Mouse (Mus musculus): ENCODE measurements at regions not wholly inside any gene's neighbourhood (a gene's known extent, or its start where the extent isn't known, plus 50 kb on each side); places are given as distances from the start of the nearest gene placed in this dataset.

GRCm38 (mm10) chr17:15968331-15968730 is 137.5 kb upstream of the Rgmb start:
- Histone ChIP-seq H3K9me3 (no peaks in the 10 kb centered on the region), H3K36me3 (no peaks in the 10 kb centered on the region), H3K4me1 (peaks cover 2% of the 10 kb centered on the region; the same call in 1 of the 2 replicates), H3K27ac (no peak overlapping the region), H3K4me3 (no peak overlapping the region), H3K27me3 (ENCODE audit: insufficient read depth, poor library complexity, severe bottlenecking) (no peaks in the 10 kb centered on the region)
- 64% methylated on average over 5 of the region's 5 CpGs for WGBS
- DNase-seq (ENCODE audit: low spot score), result no peak

DNA sequence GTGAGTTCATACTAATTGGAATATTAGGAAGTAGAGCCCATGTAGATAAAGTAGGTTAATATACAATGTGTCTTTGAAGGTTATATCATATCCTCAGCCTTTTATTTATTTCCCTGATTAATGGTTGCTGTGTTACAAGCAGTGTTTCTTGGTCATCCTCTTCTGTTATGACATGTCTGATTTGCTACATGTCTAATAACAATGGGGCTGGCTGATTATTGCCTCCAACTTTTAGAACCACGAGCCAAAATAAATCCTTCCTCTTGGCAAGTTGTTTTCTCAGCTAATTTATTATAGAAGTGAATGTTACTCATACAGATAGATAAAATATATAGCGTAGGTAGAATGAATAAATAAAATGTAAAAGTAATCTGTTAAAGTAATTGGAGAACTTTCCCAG is 124.8 kb upstream of the Rgmb start:
- Histone ChIP-seq H3K36me3 (no peaks in the 10 kb centered on the region), H3K4me3 (no peak overlapping the region), H3K9me3 (no peaks in the 10 kb centered on the region), H3K27me3 (ENCODE audit: insufficient read depth, poor library complexity, severe bottlenecking) (no peaks in the 10 kb centered on the region), H3K27ac (no peak overlapping the region), H3K4me1 (no peaks in the 10 kb centered on the region)
- no peak for DNase-seq (ENCODE audit: low spot score)
- WGBS, result 78% methylated on average over 2 of the region's 2 CpGs

DNA sequence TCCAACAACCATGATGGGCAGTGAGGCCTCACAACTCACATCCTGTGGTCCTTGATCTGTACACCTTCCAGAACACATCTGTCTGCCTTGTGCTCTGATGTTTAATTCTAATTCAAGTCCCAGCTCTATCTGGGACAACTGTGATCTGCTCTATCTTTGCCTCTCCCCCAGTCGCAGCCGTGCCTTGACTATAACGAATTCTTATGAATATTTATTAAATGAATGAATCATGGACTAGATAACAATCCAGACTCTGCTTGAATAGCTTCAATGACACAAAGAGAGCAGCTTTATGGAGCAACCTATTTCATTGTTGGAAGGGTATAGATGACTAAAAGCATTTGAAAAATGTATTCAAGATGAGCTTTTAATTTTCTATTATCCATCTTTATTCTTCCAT is 120.8 kb upstream of the Rgmb start:
- H3K27ac ChIP-seq, result no peak overlapping the region
- H3K9me3 ChIP-seq, result no peaks in the 10 kb centered on the region
- DNase-seq (ENCODE audit: low spot score), result no peak
- H3K27me3 ChIP-seq (ENCODE audit: insufficient read depth, poor library complexity, severe bottlenecking), result no peaks in the 10 kb centered on the region
- H3K4me1 ChIP-seq, result no peaks in the 10 kb centered on the region
- no peak overlapping the region for H3K4me3 ChIP-seq
- no peaks in the 10 kb centered on the region for H3K36me3 ChIP-seq
- WGBS, result 89% methylated on average over 3 of the region's 3 CpGs

DNA sequence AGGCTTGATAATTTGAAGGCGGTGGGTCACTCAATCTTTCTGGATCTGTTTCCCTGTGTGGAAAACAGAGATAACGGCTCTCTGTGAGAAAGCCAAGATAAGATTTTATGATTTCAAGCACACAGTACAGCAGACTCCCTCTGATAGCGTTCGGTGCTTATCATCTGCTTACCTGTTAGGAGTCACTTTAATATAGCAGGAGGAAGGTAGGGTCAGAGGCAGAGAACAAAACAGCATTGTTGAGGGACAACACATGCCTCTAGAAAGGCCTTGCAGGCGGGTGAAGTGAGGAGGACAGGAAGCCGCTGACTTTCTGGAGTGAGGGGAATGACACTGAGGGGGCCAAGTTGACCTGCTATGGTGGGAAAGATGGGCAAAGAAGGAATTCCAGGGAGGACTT is 118.9 kb upstream of the Rgmb start:
- no peaks in the 10 kb centered on the region for H3K36me3 ChIP-seq
- no peak overlapping the region for H3K27ac ChIP-seq
- H3K4me1 ChIP-seq, result no peaks in the 10 kb centered on the region
- DNase-seq (ENCODE audit: low spot score), result no peak
- no peaks in the 10 kb centered on the region for H3K9me3 ChIP-seq
- no peak overlapping the region for H3K4me3 ChIP-seq
- no peaks in the 10 kb centered on the region for H3K27me3 ChIP-seq (ENCODE audit: insufficient read depth, poor library complexity, severe bottlenecking)
- WGBS, result 44% methylated on average over 6 of the region's 6 CpGs

GRCm38 (mm10) chr17:15942378-15942777 is 111.5 kb upstream of the Rgmb start:
- WGBS, result 71% methylated on average over 4 of the region's 4 CpGs
- Histone ChIP-seq H3K27ac (no peak overlapping the region), H3K36me3 (no peaks in the 10 kb centered on the region), H3K4me3 (no peak overlapping the region), H3K27me3 (ENCODE audit: insufficient read depth, poor library complexity, severe bottlenecking) (no peaks in the 10 kb centered on the region), H3K9me3 (no peaks in the 10 kb centered on the region), H3K4me1 (no peaks in the 10 kb centered on the region)
- DNase-seq (ENCODE audit: low spot score), result no peak

DNA sequence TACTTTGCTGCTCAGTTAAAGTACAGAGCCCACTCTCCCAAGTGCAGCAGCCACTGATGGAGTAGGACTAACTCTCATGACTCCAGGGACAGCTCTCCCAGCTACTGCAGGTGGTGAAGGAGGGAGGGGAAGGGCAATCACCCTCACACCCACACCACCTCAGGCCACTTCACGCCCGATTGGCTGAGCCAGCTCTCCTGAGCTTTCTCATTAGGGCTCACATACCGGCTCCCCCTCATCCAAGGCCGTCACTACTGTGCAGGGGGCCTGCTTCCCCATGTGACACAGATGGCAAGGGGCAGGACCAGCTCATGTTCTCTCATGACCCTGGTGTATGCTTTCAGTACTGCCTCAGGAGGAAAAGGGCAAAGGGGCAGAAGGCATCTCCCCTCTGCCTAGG is 87.8 kb upstream of the Rgmb start:
- 0 out of 2 replicates have a peak, but pooled peaks cover 6% of the 10 kb centered on the region for H3K4me1 ChIP-seq
- H3K4me3 ChIP-seq, result no peak overlapping the region
- H3K9me3 ChIP-seq, result no peaks in the 10 kb centered on the region
- WGBS, result 39% methylated on average over 4 of the region's 4 CpGs
- DNase-seq (ENCODE audit: low spot score), result no peak
- H3K27ac ChIP-seq, result no peak overlapping the region
- no peaks in the 10 kb centered on the region for H3K36me3 ChIP-seq
- H3K27me3 ChIP-seq (ENCODE audit: insufficient read depth, poor library complexity, severe bottlenecking), result no peaks in the 10 kb centered on the region

- WGBS, result 72% methylated on average over 7 of the region's 7 CpGs
- no peak overlapping the region for H3K27ac ChIP-seq
Measured at GRCm38 (mm10) chr17:15898689-15899419, 68.0 kb upstream of the Rgmb start.

DNA sequence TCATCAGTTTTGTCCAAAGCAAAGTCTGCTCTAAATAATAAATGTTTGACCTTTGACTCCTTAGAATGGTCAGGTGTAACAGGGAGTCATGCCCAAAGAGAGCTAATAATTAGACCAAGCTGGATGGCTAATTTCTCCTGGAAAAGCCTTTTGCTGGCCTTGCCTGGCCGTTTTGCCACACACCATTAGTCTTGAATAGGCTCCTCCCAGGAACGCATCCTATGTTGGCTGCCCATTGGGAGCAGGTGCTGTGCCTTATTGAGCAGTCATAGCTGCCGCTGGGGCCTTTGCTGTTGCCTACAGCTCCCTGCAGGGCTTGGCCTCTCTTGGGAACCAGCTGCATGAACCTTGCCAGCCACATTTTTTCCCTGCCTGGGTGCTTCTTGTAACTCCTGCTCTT is 65.1 kb upstream of the Rgmb start:
- Histone ChIP-seq H3K4me1 (no peaks in the 10 kb centered on the region), H3K36me3 (no peaks in the 10 kb centered on the region), H3K27me3 (ENCODE audit: insufficient read depth, poor library complexity, severe bottlenecking) (no peaks in the 10 kb centered on the region), H3K9me3 (no peaks in the 10 kb centered on the region), H3K4me3 (no peak overlapping the region), H3K27ac (no peak overlapping the region)
- WGBS, result 61% methylated on average over 3 of the region's 3 CpGs
- no peak for DNase-seq (ENCODE audit: low spot score)

More at GRCm38 (mm10) chr17:15898689-15899419, 68.0 kb upstream of the Rgmb start:
- Histone ChIP-seq H3K4me1 (no peaks in the 10 kb centered on the region), H3K27me3 (ENCODE audit: insufficient read depth, poor library complexity, severe bottlenecking) (no peaks in the 10 kb centered on the region), H3K9me3 (no peaks in the 10 kb centered on the region), H3K36me3 (no peaks in the 10 kb centered on the region), H3K4me3 (no peak overlapping the region)
- DNase-seq (ENCODE audit: low spot score), result no peak

DNA sequence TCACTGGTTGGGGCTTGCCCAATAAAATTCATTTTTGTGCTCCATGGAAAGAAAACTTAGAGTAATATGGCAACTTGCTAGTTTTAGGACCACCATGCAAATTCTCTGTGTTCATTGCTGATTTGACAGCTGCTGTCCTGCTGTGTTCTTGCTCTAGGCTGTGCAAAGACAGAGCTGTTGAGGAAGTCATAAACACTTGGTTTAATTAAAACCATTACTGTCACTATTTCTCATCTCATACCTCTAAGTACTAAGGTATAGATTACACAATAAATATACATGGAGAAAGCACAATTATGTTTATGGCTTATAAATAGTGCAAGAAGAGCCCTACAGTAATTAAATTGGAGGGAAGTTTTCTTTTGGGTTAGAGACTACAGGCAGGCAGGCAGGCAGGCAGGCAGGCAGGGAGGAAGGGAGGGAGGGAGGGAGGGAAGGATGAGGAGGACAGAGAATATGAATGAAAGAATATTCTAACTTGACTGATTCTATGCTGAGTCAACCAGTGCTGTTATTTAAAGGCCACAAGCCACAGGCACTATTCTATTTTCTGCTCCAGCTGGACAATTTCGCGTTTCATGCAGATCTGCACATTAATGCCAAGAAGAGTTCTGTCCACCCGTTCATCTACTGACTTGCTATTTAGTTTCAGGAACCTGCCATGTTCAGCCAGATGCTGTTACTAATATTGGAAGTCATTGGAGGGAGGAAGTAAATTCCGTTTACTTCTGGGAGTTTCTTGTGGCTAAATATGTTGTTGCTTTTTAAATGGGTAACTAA is 61.2 kb upstream of the Rgmb start:
- DNase-seq (ENCODE audit: low spot score), result no peak
- Histone ChIP-seq H3K36me3 (no peaks in the 10 kb centered on the region), H3K9me3 (no peaks in the 10 kb centered on the region), H3K4me1 (no peaks in the 10 kb centered on the region), H3K27ac (no peak overlapping the region), H3K27me3 (ENCODE audit: insufficient read depth, poor library complexity, severe bottlenecking) (no peaks in the 10 kb centered on the region), H3K4me3 (no peak overlapping the region)
- 78% methylated on average over 4 of the region's 4 CpGs for WGBS

DNA sequence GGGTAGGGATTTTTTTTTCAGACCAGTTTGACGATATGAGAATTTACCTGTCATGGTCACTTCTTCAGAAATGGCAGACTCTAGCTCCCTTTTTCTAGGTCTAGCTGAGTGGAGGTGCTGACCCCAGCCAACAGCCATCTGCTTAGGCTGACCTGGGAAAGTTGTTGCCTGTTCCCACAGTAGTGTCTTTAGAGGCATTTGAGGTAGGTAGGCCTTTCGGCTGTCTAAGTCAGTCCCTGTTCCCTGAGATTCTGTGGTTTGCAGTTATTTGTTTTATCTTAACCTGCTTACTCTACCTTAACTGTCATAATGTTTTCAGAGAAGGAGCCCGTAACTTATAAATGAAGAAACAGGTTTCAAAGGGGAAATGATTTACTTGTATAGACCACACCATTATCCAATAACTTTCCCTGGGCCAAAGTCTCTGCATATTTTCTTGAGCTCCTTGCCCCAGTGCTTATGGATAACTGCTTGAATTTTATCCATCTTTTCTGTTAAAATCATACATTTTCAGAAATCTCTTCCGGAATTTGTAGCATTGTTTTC is 59.8 kb upstream of the Rgmb start:
- Histone ChIP-seq H3K36me3 (no peaks in the 10 kb centered on the region), H3K9me3 (no peaks in the 10 kb centered on the region), H3K27me3 (ENCODE audit: insufficient read depth, poor library complexity, severe bottlenecking) (no peaks in the 10 kb centered on the region), H3K27ac (no peak overlapping the region), H3K4me3 (no peak overlapping the region), H3K4me1 (no peaks in the 10 kb centered on the region)
- DNase-seq (ENCODE audit: low spot score), result no peak
- 82% methylated on average over 4 of the region's 4 CpGs for WGBS

- no peak overlapping the region for H3K4me3 ChIP-seq
- H3K4me1 ChIP-seq, result no peaks in the 10 kb centered on the region
- H3K36me3 ChIP-seq, result no peaks in the 10 kb centered on the region
- 65% methylated on average over 7 of the region's 7 CpGs for WGBS
- no peak overlapping the region for H3K27ac ChIP-seq
- DNase-seq (ENCODE audit: low spot score), result no peak
- no peaks in the 10 kb centered on the region for H3K9me3 ChIP-seq
- H3K27me3 ChIP-seq (ENCODE audit: insufficient read depth, poor library complexity, severe bottlenecking), result no peaks in the 10 kb centered on the region
Measured at GRCm38 (mm10) chr17:15882803-15883202, 52.0 kb upstream of the Rgmb start.

- Histone ChIP-seq H3K27ac (no peak overlapping the region), H3K4me1 (no peaks in the 10 kb centered on the region), H3K9me3 (no peaks in the 10 kb centered on the region), H3K4me3 (no peak overlapping the region), H3K27me3 (ENCODE audit: insufficient read depth, poor library complexity, severe bottlenecking) (no peaks in the 10 kb centered on the region), H3K36me3 (no peaks in the 10 kb centered on the region)
- 84% methylated on average over 2 of the region's 2 CpGs for WGBS
- DNase-seq (ENCODE audit: low spot score), result no peak
Measured at GRCm38 (mm10) chr17:15882245-15882644, 51.4 kb upstream of the Rgmb start.
